Mouse (Mus musculus): ENCODE measurements around the gene Iqch. TPM values are rescaled to one million over a fixed set of nuclear protein-coding genes. Genes with fewer than 3 reads are reported as not detected.

Gene Iqch
- polyA plus RNA-seq, 1 experiment from 2014 or later: 0.13 TPM

DNA sequence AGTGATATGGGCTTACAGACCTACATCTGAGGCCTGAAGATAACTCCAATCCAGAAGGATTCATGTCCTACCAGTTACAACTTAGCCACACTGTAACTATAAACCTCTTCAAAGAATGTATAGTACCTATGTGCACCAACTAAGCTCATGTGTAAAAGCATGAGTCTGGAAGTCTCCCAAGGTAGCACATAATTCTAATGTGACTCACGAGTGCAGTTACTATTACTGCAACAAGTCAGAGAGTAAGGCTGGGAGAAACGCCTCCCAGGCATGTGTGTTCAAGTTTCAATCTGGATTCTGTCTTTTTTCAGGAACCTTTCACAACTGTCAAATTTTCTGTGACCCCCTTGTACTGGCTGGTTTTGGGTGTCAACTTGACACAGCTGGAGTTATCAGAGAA, 22.2 kb downstream of the Iqch start:
- Histone ChIP-seq H3K36me3 (no peaks in the 10 kb centered on the region), H3K4me3 (no peak overlapping the region), H3K9ac (no peak overlapping the region), H3K4me1 (no peaks in the 10 kb centered on the region), H3K9me3 (no peaks in the 10 kb centered on the region), H3K4me2 (no peak overlapping the region), H3K27me3 (no peaks in the 10 kb centered on the region; the same call in 1 of the 2 replicates), H3K27ac (no peak overlapping the region)
- 36% methylated on average over 2 of the region's 2 CpGs for WGBS
- no peak for ATAC-seq (ENCODE audit: insufficient number of reproducible peaks, low FRiP score, low TSS enrichment, low read depth)

DNA sequence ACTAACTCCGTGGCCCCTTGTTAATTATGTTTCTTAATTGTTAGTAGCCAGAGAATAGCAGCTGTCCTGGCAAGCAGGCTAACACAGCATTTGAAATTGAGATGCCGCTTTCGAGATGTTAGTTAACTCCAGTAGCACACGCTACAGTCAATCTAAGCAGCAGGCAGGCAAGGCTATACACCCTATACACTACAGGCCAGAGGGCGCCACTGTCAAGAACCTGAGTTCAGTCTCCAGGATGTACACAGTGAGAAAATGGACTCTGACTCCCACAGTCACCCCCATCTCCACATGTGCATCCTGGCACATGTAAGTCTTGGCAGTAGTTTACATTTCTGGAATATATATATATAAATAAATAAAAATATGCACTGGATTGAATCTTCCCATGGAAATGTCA, 22.6 kb downstream of the Iqch start:
- Histone ChIP-seq H3K4me3 (no peak overlapping the region), H3K9me3 (no peaks in the 10 kb centered on the region), H3K27ac (no peak overlapping the region), H3K4me1 (no peaks in the 10 kb centered on the region), H3K27me3 (no peaks in the 10 kb centered on the region; the same call in 1 of the 2 replicates), H3K9ac (no peak overlapping the region), H3K36me3 (no peaks in the 10 kb centered on the region), H3K4me2 (no peak overlapping the region)
- WGBS: 75% methylated on average over 5 of the region's 5 CpGs
- no peak for ATAC-seq (ENCODE audit: insufficient number of reproducible peaks, low FRiP score, low TSS enrichment, low read depth)

DNA sequence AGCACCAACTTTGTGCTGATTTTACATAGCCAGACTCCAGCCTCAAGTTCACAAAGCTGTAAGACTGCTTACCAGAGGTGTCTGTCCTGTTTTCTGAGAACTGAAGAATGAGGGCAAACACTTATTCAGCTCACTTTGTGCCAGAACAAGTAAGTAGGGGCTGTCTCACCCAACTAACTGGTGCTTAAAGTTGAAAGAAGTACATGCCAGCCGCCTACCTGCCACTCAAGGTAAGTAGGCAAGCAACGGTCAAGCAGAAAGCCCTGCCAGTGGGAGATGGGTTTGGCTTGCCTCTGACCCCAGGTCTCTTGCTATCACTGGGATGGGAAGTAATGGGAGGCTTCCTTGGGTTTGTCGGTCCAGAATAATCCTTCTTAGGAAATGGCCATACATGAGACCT, 24.8 kb downstream of the Iqch start:
- no peak for ATAC-seq (ENCODE audit: insufficient number of reproducible peaks, low FRiP score, low TSS enrichment, low read depth)
- H3K9me3 ChIP-seq: no peaks in the 10 kb centered on the region
- H3K9ac ChIP-seq: no peak overlapping the region
- H3K27me3 ChIP-seq: no peaks in the 10 kb centered on the region; the same call in 1 of the 2 replicates
- H3K4me3 ChIP-seq: no peak overlapping the region
- WGBS: 90% methylated on average over 3 of the region's 3 CpGs
- no peak overlapping the region for H3K27ac ChIP-seq
- no peaks in the 10 kb centered on the region for H3K4me1 ChIP-seq
- no peak overlapping the region for H3K4me2 ChIP-seq
- H3K36me3 ChIP-seq: no peaks in the 10 kb centered on the region

DNA sequence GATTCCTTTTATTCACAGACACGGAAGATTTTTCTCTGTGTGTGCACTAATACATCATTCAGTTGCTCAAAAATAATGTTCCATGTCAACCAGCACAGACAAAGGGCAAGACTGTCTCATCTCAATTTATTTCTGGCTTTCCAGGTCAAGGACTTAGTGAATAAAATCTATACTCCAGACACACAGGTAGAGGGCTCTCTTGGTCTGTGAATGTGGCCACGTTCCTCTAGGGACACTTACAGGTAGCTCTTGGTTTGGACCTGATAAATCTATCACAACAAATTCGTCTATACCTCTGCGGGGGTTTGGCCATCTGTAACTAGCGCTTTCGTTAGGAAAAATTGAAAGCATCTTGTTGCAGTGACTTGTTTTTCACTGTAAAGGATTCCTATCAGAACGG, 29.4 kb downstream of the Iqch start:
- WGBS: 63% methylated on average over 7 of the region's 7 CpGs
- Histone ChIP-seq H3K36me3 (no peaks in the 10 kb centered on the region), H3K27me3 (no peaks in the 10 kb centered on the region), H3K9ac (no peak overlapping the region), H3K4me2 (no peak overlapping the region), H3K27ac (no peak overlapping the region), H3K4me3 (no peak overlapping the region), H3K4me1 (peaks cover 9% of the 10 kb centered on the region), H3K9me3 (no peaks in the 10 kb centered on the region)
- ATAC-seq (ENCODE audit: insufficient number of reproducible peaks, low FRiP score, low TSS enrichment, low read depth): no peak

DNA sequence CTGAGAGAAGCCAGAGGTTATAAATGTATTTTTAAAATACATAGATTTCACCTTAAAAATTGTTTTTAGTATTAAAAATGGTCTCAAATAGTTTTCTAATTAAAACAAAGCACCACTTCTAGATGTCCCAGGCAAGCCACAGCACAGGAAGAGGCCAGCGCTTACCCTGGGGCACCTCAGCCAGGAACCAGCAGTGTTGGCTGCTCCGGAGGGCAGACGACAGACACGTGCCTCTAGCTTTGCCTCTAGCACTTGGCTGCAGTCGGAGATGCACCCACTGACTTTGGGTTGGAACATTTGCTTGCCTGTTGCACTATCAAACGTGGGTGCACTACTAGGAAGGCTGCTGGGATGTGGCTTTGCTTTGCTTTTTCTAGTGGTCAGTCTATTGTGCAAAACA, 30.4 kb downstream of the Iqch start:
- H3K9ac ChIP-seq: no peak overlapping the region
- H3K4me3 ChIP-seq: no peak overlapping the region
- no peak overlapping the region for H3K4me2 ChIP-seq
- WGBS: 22% methylated on average over 6 of the region's 6 CpGs
- H3K9me3 ChIP-seq: no peaks in the 10 kb centered on the region
- no peak for ATAC-seq (ENCODE audit: insufficient number of reproducible peaks, low FRiP score, low TSS enrichment, low read depth)
- H3K27ac ChIP-seq: no peak overlapping the region
- no peaks in the 10 kb centered on the region for H3K36me3 ChIP-seq
- no peaks in the 10 kb centered on the region for H3K27me3 ChIP-seq
- peaks cover 9% of the 10 kb centered on the region for H3K4me1 ChIP-seq

DNA sequence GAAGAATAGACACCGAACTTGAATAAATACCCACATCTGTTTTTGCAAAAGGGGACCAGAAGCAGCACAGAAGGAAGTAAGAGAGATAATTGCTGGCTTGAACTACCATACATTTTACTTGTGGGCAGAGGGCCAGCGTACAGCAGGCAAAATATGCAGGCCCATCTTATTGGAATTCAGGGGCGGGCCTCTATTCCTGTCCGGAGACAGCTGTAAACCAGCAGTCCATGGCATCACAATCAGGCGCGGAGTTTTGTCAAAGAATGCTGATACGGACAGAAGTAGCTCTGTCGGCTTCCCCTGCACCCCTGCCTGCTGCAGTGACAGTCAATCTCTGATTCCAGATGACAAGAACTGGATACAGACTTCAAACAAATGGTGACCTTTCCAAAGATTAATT, 33.5 kb downstream of the Iqch start:
- Histone ChIP-seq H3K9ac (no peak overlapping the region), H3K27ac (no peak overlapping the region), H3K36me3 (no peaks in the 10 kb centered on the region), H3K4me1 (peaks cover 9% of the 10 kb centered on the region), H3K27me3 (no peaks in the 10 kb centered on the region), H3K4me3 (no peak overlapping the region), H3K9me3 (no peaks in the 10 kb centered on the region), H3K4me2 (peak overlapping the region; percentile 21; the same call in 1 of the 2 replicates)
- WGBS: 15% methylated on average over 8 of the region's 8 CpGs
- ATAC-seq (ENCODE audit: insufficient number of reproducible peaks, low FRiP score, low TSS enrichment, low read depth): no peak

DNA sequence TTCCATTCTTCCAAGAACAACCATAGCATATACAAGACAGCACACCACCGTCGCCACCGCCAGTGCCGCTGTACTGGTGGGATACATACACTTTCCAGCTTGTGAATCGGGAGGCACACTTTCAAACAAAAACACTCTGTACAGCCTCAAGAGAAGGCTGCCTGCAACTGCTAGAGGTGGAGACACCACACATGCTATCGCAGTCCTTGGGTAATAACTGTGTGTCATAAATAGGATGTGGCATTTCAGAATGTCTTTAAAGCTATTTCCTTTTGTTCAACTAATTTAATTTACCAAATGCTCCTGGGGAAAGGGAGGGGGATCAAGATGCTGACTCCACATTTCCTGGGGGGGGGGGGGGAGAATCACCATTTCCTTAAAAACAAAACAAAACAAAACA, 34.0 kb downstream of the Iqch start:
- H3K4me2 ChIP-seq: 0 out of 2 replicates have a peak overlapping the region, but pooled peaks have one; percentile 21
- H3K4me3 ChIP-seq: no peak overlapping the region
- H3K4me1 ChIP-seq: peaks cover 9% of the 10 kb centered on the region
- no peaks in the 10 kb centered on the region for H3K9me3 ChIP-seq
- H3K27ac ChIP-seq: no peak overlapping the region
- 54% methylated on average over 6 of the region's 6 CpGs for WGBS
- no peak overlapping the region for H3K9ac ChIP-seq
- ATAC-seq (ENCODE audit: insufficient number of reproducible peaks, low FRiP score, low TSS enrichment, low read depth): no peak
- no peaks in the 10 kb centered on the region for H3K27me3 ChIP-seq
- no peaks in the 10 kb centered on the region for H3K36me3 ChIP-seq

DNA sequence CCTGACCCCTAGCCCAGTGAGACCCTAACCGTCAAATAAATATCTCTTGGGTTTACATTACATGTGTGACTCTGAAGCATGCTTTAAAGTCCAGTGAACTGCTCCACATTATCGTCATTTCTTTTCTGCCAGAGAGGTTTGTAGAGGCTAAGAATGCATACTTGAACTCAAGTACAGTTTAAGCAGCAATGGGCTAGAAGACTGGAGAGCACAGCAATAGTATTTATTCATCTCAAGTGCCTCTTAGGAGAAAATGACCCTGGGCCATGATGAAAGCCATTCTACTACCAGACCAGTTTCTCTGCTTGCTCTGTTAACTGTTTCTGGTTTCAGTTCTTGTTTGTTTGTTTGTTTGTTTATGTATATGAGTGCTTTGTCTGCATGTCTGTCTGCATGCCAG, 38.9 kb downstream of the Iqch start:
- Histone ChIP-seq H3K9ac (no peak overlapping the region), H3K27me3 (no peaks in the 10 kb centered on the region), H3K4me3 (no peak overlapping the region), H3K4me2 (no peak overlapping the region), H3K4me1 (0 out of 2 replicates have a peak, but pooled peaks cover 3% of the 10 kb centered on the region), H3K27ac (no peak overlapping the region), H3K9me3 (no peaks in the 10 kb centered on the region), H3K36me3 (no peaks in the 10 kb centered on the region)
- ATAC-seq (ENCODE audit: insufficient number of reproducible peaks, low FRiP score, low TSS enrichment, low read depth): no peak
- WGBS: 80% methylated on average over 2 of the region's 2 CpGs

DNA sequence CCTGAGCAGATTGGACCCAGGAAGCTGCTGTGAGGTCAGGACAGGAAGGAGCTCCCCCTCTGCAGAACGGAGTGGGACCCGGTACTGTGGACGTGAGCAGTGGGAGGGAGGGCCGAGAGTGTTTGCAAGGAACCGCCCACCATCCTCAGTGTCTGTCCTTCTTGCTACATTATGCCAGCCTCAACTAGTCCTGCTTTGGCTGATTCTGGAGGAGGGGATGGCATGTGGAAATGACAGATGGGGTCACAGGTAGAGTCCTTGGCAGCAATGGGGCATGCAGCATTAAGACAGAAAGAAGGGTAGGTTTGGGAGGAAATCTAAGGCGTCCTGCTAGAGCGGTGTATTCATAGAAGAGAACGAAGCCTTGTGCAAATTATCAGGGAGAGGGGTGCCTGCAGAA, 40.4 kb downstream of the Iqch start:
- WGBS: 71% methylated on average over 8 of the region's 8 CpGs
- no peaks in the 10 kb centered on the region for H3K4me1 ChIP-seq
- no peak overlapping the region for H3K4me2 ChIP-seq
- no peak overlapping the region for H3K27ac ChIP-seq
- H3K9me3 ChIP-seq: no peaks in the 10 kb centered on the region
- no peak overlapping the region for H3K4me3 ChIP-seq
- H3K27me3 ChIP-seq: no peaks in the 10 kb centered on the region
- no peak overlapping the region for H3K9ac ChIP-seq
- ATAC-seq (ENCODE audit: insufficient number of reproducible peaks, low FRiP score, low TSS enrichment, low read depth): no peak
- H3K36me3 ChIP-seq: no peaks in the 10 kb centered on the region

DNA sequence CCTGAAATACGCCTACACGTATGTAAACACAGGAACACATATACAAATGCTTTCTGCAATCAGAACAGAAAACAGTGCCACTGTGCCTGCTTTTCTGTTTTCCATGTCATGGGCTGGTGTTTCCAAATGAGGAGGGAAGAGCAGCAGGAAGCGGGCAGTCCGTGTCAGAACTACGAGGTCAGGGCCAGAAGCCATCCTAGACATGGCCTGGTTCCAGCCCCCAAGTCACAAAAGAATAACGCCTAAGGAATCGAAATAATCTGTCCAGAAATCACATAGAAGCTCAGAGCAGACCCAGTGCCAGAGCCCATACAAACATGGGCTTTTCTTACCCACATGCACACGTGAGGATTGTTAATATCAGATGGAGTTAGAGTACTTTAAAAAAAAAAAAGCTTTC, 45.4 kb downstream of the Iqch start:
- no peak for ATAC-seq (ENCODE audit: insufficient number of reproducible peaks, low FRiP score, low TSS enrichment, low read depth)
- H3K4me3 ChIP-seq: no peak overlapping the region
- no peak overlapping the region for H3K9ac ChIP-seq
- H3K36me3 ChIP-seq: no peaks in the 10 kb centered on the region
- H3K27me3 ChIP-seq: no peaks in the 10 kb centered on the region
- no peaks in the 10 kb centered on the region for H3K4me1 ChIP-seq
- no peak overlapping the region for H3K4me2 ChIP-seq
- no peaks in the 10 kb centered on the region for H3K9me3 ChIP-seq
- 70% methylated on average over 8 of the region's 8 CpGs for WGBS
- no peak overlapping the region for H3K27ac ChIP-seq

DNA sequence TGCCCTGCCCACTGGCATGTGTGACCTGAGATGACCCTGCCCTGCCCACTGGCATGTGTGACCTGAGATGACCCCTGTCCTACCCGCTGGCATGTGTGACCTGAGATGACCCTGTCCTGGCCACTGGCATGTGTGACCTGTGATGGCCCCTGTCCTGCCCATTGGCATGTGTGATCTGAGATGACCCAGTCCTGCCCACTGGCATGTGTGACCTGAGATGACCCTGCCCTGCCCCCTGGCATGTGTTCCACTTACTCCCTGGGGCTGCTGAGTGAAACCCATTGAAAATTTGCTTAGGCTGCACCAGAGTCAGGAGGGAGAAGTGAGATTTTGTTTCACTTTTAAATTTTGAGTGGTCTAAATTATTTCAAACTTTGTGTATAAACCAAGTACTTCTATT, 46.0 kb downstream of the Iqch start:
- Histone ChIP-seq H3K27ac (no peak overlapping the region), H3K4me2 (no peak overlapping the region), H3K4me1 (no peaks in the 10 kb centered on the region), H3K9ac (no peak overlapping the region), H3K27me3 (no peaks in the 10 kb centered on the region), H3K4me3 (no peak overlapping the region), H3K9me3 (no peaks in the 10 kb centered on the region), H3K36me3 (no peaks in the 10 kb centered on the region)
- WGBS: 74% methylated on average over 1 of the region's 1 CpGs
- no peak for ATAC-seq (ENCODE audit: insufficient number of reproducible peaks, low FRiP score, low TSS enrichment, low read depth)

DNA sequence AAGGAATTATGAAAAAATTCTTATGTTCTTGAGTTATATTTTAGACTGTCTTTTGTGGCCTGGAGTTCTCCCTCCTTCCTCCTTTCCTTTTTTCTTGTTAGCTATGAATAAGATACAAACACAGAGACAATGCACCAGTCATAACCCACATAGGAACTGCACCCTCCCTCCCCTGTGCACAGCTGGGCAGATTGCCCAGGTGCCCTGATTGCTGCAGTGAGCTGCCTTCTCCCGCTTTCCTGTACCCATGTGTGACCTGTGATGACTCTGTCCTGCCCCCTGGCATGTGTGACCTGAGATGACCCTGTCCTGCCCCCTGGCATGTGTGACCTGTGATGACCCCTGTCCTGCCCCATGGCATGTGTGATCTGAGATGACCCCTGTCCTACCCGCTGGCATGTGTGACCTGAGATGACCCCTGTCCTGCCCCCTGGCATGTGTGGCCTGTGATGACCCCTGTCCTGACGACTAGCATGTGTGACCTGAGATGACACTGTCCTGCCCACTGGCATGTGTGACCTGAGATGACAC, 46.8 kb downstream of the Iqch start:
- H3K4me1 ChIP-seq: no peaks in the 10 kb centered on the region
- H3K9me3 ChIP-seq: no peaks in the 10 kb centered on the region
- H3K4me3 ChIP-seq: no peak overlapping the region
- no peak overlapping the region for H3K4me2 ChIP-seq
- ATAC-seq (ENCODE audit: insufficient number of reproducible peaks, low FRiP score, low TSS enrichment, low read depth): no peak
- no peak overlapping the region for H3K27ac ChIP-seq
- no peaks in the 10 kb centered on the region for H3K27me3 ChIP-seq
- no peaks in the 10 kb centered on the region for H3K36me3 ChIP-seq
- no peak overlapping the region for H3K9ac ChIP-seq
- 73% methylated on average over 3 of the region's 3 CpGs for WGBS

DNA sequence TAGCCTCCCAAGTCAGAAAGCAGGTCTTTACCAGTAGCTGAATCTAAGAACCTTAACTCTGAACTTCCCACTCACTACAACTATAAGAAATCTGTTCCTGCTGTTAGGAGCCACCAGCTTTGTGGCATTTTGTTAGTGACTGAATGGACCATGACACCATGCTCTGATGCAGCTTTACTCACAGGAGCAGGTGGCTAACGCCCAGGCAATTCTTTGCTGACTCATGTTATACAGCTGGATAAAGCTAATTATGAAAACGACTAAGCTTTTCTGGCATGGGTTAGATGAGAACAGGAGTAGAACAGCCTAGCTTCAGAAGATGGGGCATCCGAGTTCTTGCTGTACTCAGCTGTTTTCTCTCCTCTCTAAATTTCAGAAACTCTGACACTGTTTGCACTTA, 48.7 kb downstream of the Iqch start:
- ATAC-seq (ENCODE audit: insufficient number of reproducible peaks, low FRiP score, low TSS enrichment, low read depth): no peak
- no peak overlapping the region for H3K9ac ChIP-seq
- H3K9me3 ChIP-seq: no peaks in the 10 kb centered on the region
- no peak overlapping the region for H3K4me3 ChIP-seq
- WGBS: 79% methylated on average over 3 of the region's 3 CpGs
- no peaks in the 10 kb centered on the region for H3K27me3 ChIP-seq
- H3K4me1 ChIP-seq: no peaks in the 10 kb centered on the region
- H3K4me2 ChIP-seq: no peak overlapping the region
- no peaks in the 10 kb centered on the region for H3K36me3 ChIP-seq
- H3K27ac ChIP-seq: no peak overlapping the region
